Mouse (Mus musculus): Measurements from ENCODE around the gene Ces1f.

GRCm38 (mm10) chr8:93325123-93325522 is 45.6 kb upstream of the Ces1f start:
- TF ChIP-seq CTCF (IDR thresholded peaks at IDR 0.05; ENCODE audit: low read depth, low read length) (no peak), POLR2AphosphoS5 (IDR thresholded peaks at IDR 0.05; ENCODE audit: insufficient replicate concordance, low read depth, low read length) (no peak)
